Mouse (Mus musculus) splenic B cell, adult 2 months (primary cell): ENCODE data around the gene Vac14.
"Not testable (repeated sequence)": the region's sequence is repeated elsewhere in the genome, so short reads cannot be mapped to it uniquely, and the experiment has no call there.

Experiments used
- DNase-seq: peaks from one replicate; pipeline ENCODE4 v3.0.0-alpha.2; 2011; ENCODE audit warnings: low read depth, low spot score
- H3K27me3 ChIP-seq: 2 replicates; pipeline ENCODE4 v1.6.1; 2012; ENCODE audit warnings: mild to moderate bottlenecking, low read length, moderate library complexity, mixed read lengths; ENCODE audit not compliant: control insufficient read depth, poor library complexity, insufficient read depth, severe bottlenecking
- H3K36me3 ChIP-seq: 2 replicates; pipeline ENCODE4 v1.6.1; 2012; ENCODE audit warnings: mild to moderate bottlenecking, low read length, moderate library complexity, mixed read lengths; ENCODE audit not compliant: control insufficient read depth, poor library complexity, insufficient read depth, severe bottlenecking

The Vac14 gene

DNA sequence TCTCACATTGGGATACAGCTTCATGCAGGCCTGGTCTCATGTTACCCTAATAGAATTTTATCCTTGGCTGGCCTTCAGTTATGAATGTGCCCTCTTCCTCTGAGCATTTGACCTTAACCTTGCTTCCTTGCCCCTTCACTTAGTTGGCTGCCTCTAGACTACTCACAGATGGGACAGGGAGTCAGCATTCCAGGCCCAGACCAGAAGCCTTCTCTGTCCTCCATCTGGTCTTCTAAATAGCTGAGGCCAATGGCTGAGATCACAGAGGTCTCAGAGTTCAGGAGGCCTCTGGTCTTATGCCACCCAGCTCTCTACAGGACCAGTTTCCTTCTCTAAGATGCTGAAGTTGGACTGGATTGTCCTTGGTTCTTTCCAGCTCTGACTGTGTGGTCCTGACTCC, 41.7 kb downstream of the Vac14 start:
- Histone ChIP-seq H3K27me3 (no peaks in the 10 kb centered on the region), H3K36me3 (peaks cover 2% of the 10 kb centered on the region)
- no peak for DNase-seq

DNA sequence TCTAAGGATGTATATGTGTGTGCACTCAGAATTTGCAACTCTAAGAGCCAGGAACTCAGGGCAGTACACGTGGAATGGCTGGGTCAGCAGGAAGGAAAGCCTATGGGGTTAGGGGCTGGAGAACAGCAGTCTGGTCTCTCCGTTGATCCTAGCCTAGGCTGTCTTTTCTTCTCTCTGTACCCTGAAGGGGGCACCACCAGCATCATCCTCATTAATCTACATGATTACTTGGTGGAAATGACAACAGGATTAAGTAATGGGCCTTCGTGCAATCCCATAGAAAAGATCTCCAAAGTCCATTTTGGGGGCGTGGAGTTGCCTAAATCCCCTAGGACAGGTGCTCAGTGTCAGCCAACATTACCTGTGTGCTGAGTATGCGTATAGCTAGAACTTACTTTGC, 44.2 kb downstream of the Vac14 start:
- peaks cover 2% of the 10 kb centered on the region for H3K36me3 ChIP-seq
- DNase-seq = no peak
- no peaks in the 10 kb centered on the region for H3K27me3 ChIP-seq

DNA sequence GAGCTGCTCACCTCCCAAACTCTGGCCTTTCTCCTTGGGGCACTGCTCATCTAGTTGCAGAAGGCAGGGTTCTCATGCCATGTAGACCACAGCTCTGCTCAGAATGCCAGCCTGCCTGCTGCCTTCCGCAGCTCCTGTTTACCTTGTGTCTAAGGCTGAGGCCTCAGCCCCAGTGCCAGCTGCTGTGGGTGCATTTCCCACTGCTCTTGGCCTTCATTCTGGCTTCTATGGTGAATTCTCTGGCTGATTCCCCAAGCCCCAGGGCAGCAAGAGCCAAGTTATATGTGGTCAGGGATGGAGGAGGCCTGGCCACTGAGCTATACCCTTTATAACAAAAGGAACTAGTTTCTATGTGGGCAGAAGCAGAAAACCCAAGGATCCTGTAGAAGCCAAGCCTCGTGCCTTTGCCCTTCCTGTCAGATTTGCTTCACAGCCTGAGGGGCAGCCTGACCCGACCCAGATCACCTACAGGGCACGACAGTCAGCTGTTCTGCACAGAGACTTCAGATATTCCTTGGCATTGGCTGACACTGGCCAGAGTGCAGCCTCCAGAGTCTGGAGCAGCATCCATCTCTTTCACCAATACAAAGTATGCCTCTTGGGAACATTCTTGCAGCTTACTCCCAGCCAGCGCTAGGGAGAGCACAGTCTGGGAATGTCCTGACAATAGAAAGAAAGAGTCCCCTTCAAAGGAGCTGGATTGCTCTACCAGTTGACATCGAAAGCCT, 44.8 kb downstream of the Vac14 start:
- no peak for DNase-seq
- Histone ChIP-seq H3K36me3 (peaks cover 2% of the 10 kb centered on the region), H3K27me3 (no peaks in the 10 kb centered on the region)

DNA sequence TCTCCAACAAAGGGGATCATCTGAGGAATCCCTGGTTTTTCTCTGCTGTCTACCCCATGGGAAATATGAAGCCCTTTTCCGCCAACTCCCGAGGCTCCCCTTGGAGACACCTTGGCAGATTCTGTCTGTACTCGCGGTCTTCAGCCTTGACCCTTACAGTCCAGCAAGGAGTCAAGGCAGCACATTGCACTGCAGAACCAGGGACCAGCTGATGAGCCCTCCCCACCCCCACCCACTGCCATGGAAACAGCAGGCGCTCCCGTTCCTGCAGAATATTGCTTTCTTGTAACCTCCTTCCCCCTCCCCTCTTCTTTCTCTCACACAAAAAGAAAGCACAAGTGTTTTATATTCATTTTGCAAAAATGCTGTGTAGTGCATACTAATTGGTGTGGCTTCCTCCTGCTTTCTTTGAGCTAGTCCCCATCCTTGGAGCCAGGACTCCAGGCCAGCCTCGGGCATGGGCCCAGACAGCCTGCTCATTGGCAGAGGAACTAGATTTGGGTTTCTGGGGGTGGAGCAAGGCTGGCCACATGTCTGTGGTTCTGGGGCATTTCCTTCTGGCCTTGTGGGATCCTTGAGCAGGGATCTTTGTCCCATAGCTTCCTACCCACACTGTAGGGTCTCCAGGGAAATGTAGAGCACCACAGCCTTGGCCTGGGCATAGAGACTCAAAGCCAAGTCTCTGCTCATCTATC, 46.0 kb downstream of the Vac14 start:
- DNase-seq = no peak
- peaks cover 2% of the 10 kb centered on the region for H3K36me3 ChIP-seq
- H3K27me3 ChIP-seq = no peaks in the 10 kb centered on the region

DNA sequence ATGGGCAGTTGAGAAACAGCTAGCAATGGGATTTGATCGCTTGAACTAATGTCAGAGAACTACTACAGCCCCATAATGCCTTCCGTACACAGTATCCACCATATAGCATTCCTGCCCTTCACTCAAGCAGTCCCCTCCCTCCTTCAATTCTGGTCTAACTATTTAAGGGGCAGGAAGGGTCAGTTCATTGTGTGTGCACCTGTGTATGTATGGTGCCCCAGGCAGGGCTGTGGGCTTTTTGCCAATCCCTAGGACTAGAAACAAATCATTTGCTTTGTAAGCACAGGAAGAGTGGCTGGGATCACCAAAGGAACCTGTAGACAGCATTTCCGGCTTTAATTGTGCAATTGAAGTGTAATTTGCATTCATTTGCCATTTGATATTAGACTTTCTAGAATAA, 46.6 kb downstream of the Vac14 start:
- no peak for DNase-seq
- H3K36me3 ChIP-seq = peaks cover 2% of the 10 kb centered on the region
- H3K27me3 ChIP-seq = no peaks in the 10 kb centered on the region

DNA sequence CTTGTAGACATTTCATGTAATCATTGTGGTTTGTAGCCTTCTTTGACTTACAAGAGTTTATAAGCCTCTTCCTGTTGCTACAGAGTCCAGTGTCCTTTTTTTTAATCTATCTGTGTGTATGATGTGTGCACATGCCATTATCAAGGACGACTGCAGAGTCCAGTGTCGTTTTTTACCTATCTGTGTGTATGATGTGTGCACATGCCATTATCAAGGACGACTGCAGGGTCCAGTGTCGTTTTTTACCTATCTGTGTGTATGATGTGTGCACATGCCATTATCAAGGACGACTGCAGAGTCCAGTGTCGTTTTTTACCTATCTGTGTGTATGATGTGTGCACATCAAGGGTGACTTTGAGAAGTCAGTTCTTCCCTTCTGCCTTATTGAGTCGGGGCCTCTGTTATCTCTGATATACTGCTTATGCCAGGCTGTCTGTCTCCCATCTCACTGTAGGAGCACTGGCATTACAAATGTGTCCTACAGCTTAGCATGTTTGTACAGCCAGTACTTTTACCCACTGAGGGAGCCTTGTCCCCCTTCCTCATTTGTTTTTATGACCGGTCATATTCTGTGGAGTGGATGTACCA, 49.3 kb downstream of the Vac14 start:
- not testable (repeated sequence) for H3K27me3 ChIP-seq, H3K36me3 ChIP-seq, DNase-seq

DNA sequence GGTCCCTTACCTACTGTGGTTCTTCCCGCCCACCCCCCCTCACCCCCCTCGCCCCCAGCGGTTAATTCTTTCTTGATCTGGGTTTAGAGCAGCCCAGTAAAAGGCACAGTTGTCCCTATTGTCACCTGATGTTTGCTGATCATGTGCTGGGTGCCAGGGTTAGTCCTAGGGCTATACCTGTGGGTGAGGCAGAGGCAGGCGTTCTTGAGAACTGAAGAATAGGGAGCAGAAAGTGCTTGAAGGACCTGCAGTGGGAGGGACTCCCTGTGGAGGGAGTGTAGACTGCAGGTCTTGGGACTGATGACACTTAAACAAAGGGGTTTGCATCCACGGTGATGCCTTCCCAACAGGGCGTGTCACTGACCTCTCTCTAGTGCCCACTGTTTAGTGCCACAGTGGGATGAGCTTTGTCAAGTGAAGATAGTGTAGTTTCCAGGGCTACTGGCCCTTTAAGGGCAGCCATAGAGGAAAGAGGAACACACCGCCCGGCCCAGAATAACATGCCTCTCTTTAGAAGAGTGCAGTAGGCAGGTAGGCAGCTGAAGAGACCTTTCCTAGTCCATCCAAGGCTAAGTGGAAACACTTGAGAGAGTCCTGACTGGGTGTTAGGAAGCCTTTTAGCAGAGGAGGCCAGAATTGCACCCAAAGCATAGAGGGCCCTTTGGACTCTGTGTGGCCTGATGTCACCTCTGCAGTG, 51.7 kb downstream of the Vac14 start:
- no peaks in the 10 kb centered on the region for H3K27me3 ChIP-seq
- DNase-seq = no peak
- H3K36me3 ChIP-seq = no peaks in the 10 kb centered on the region; the same call in 1 of the 2 replicates

DNA sequence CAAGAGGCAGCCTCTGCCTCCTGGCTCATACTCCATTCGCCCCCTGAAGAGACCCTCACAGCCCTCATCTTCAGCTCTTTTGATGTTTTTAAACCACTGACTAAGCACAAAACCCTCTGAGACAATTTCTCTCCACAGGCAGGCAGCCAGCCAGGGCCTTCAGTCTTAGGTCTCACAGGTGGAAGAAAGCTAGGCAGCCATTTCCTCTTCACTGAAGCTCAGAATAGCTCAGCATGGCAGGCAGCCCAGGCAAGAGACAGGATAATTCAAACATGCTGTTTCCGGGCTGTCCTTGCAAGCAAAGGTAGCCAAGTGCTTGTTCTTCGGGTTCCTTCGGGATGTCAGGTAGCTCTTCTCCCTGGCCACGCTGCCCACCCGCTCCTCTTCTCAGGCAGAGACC, 52.9 kb downstream of the Vac14 start:
- DNase-seq = no peak
- no peaks in the 10 kb centered on the region for H3K27me3 ChIP-seq
- H3K36me3 ChIP-seq = no peaks in the 10 kb centered on the region; the same call in 1 of the 2 replicates

DNA sequence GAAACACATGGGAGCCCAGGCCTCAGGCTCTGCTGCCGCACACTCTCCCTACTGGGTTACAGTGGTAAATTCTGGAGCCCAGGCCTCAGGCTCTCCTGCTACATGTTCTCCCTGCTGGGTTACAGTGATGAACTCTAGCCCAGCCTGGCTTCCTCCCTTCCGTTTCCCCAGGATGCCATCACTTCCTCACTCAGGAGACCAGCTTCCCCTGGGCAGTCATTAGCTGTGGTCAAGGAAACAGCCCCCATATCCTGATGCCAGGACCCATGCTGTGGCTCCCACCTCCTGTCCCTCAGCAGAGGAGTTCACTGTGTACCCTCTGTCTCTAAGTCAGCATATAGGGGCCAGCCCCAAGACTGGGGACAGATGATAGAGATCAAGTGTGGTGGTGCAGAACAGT, 53.7 kb downstream of the Vac14 start:
- no peaks in the 10 kb centered on the region; the same call in 1 of the 2 replicates for H3K36me3 ChIP-seq
- H3K27me3 ChIP-seq = no peaks in the 10 kb centered on the region
- DNase-seq = no peak

DNA sequence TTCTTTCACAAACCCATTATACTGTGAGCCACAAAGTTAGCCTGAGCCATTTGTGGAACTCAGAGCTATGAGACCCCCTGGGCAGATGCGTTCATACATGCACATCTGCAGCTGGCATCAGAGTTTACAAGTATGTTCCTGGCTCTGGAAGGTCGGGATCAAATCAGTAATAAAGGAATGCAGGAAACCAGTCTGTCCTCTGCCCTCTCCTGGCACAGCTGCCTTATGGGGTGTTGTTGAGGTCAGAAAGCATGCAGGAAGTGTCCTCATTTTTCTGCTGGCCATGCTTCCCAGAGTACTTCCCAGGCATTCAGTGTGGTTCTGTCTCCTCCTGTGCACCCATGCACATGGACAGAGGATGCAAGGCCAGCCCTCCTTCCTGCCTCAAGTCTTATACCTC, 54.8 kb downstream of the Vac14 start:
- no peak for DNase-seq
- no peaks in the 10 kb centered on the region; the same call in 1 of the 2 replicates for H3K36me3 ChIP-seq

DNA sequence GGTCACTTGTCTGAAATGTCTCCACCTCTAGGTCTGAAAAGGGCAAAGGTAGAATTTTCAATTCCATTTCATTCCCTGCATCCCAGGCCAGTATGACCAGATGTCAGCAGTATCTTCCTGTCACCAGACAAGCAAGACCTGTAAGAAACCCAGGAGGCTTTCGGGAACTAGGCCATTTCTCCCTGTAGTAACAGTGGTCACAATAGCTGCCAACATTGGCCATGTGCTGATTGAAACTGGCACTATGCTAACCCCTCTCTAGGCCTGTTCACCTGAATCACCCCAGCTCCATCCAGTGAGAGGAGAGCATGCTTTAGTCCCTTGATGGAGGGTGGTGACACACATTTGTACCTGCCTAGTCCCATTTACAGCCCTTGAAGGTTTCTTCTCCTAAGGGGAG, 56.2 kb downstream of the Vac14 start:
- Histone ChIP-seq H3K36me3 (no peaks in the 10 kb centered on the region; the same call in none of the 2 replicates), H3K27me3 (no peaks in the 10 kb centered on the region)
- no peak for DNase-seq

More for the DNA sequence above, 54.8 kb downstream of the Vac14 start:
- H3K27me3 ChIP-seq = no peaks in the 10 kb centered on the region

DNA sequence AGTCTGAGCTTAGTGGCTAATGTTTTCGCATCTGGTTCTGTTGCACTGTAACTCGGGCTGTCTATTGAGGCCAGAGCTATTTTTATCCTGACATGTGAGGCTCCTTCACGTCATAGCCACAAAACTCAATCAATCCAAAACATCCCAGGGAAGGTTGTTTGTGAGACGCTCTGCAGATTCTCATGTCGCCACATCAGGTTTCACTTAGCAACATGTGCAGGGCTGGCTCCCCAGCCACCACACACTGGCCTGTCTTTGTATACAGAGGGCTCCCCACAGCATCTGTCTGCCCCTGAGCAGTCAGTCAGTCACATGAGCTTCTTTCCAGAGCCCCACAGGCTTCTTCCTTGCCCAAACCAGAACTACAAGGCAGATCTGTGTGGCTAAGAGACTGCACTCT, 58.3 kb downstream of the Vac14 start:
- Histone ChIP-seq H3K27me3 (no peaks in the 10 kb centered on the region), H3K36me3 (no peaks in the 10 kb centered on the region; the same call in none of the 2 replicates)
- DNase-seq = no peak

DNA sequence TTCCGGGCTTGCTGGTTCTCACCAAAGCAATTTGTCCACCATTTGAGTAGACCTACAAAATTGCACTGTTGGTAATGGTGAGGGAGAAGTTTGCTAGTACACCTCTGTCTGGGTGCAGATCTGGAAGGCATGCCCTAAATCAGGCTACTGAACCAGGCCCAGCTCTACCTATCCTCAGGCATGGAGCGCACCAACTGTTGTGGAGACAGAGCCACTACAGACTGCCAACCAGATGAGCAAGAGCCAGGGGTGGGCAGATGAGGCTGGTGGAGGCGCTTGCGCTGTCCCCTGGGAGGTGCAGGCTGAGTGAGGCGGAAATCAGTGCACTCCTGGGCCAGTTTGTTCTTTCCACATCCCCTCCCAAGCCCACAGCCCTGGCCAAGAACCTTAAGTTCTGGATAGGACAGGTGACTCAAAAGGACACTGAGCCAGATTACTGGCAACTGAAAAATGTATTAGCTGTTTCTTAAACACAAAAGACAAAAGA, 58.8 kb downstream of the Vac14 start:
- DNase-seq = no peak
- Histone ChIP-seq H3K27me3 (no peaks in the 10 kb centered on the region), H3K36me3 (no peaks in the 10 kb centered on the region; the same call in none of the 2 replicates)

DNA sequence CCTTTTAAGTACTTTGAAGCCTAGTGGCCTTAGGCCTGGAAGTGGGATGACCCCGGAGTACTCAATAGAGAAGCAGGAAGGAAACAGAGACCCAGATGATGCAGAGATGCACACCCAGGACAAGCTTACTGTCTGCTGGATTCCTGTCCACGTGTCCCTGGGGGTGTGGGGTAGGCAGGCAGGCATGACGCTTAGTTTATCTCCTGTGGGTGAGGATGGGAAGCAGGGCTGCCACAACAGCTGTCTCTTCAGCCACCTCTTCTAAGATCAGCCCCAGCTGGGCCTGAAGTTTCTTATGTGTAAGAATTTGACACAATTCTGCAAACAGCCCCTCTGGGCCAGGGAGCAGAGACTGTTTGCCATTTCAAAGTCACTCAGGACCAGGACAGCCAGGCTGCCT, 60.6 kb downstream of the Vac14 start:
- peaks cover 2% of the 10 kb centered on the region for H3K36me3 ChIP-seq
- H3K27me3 ChIP-seq = no peaks in the 10 kb centered on the region
- no peak for DNase-seq

DNA sequence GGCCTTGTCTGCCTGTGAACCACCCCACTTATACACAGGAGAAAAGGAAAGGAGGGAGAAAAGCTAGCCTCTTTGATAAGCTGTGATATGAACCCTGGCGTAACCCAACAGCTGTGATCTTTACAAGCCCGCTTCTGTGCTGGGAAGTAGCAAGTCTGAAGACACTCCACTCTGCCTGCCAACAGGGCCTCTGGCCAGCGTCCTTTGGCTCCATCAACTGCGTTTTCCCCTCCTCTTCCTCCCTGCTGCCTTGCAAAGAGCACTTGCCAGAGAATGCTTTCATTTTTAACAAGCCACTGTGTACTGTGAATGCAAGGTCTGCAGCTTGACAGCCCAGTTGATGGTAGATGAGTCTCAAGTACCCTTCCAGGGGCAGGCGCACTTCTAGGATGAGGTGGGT, 69.3 kb downstream of the Vac14 start:
- DNase-seq = no peak
- Histone ChIP-seq H3K36me3 (peaks cover 20% of the 10 kb centered on the region), H3K27me3 (no peaks in the 10 kb centered on the region)
